Mouse (Mus musculus): ENCODE results near the gene Ube3b. TPM values are rescaled to one million over a fixed set of nuclear protein-coding genes. Genes with fewer than 3 reads are reported as not detected.

Gene Ube3b
- polyA plus RNA-seq, 1 experiment: 76.1 TPM

DNA sequence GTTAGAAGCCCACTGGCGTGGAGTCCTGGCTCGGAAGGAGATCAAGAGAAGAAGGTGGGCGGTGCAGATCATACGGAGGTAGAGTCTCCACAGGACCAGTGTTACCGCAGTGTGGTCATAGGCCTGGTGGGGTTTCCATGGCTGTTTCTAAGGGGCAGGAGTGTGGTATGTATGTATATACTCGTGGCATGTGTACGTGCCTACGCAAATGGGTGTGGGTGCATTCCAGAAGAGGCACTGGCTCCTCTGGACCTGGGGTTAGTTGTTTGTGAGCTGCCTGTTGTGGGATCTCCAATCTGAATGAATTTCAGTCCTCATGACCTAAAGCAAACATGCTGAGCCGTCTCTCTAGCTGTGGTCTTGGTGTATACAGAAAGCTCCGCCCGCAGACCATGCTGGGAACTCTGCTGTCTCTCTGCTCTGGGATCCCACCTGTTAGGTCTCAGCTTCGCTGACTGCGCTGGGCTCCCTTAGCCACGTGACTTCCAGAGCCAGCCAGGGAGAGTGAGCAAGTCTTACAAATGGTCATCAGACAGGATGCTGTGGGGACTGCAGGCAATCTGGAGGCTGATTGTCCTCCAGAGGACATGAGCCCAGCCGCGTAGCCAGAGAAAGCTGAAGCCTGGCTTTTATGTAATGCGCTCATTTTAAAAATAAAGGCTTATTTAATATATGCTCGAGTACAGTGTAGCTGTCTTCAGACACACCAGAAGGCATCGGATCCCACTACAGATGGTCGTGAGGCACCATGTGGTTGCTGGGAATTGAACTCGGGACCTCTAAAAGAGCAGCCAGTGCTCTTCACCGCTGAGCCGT lies 23.3 kb upstream of the Ube3b start:
- H3K4me3 ChIP-seq (ENCODE audit: low read depth, low read length): no peak overlapping the region
- TF ChIP-seq CTCF (IDR thresholded peaks at IDR 0.05; ENCODE audit: extremely low read depth, insufficient read length, insufficient replicate concordance, low read depth, low read length): no peak
- TF ChIP-seq POLR2A (IDR thresholded peaks at IDR 0.05; ENCODE audit: low read depth, low read length): no peak
- no peaks in the 10 kb centered on the region; the same call in 1 of the 2 replicates for H3K27me3 ChIP-seq (ENCODE audit: control insufficient read depth, insufficient read depth, low read length)
- H3K27ac ChIP-seq (ENCODE audit: insufficient read depth, low read depth, low read length): peak overlapping the region; percentile 27
- H3K36me3 ChIP-seq (ENCODE audit: control insufficient read depth, insufficient read depth, low read length): peaks cover 12% of the 10 kb centered on the region
- H3K4me1 ChIP-seq (ENCODE audit: control insufficient read depth, insufficient read depth, insufficient read length, low read length): no peaks in the 10 kb centered on the region
- WGBS: 52% methylated on average over 23 of the region's 23 CpGs

DNA sequence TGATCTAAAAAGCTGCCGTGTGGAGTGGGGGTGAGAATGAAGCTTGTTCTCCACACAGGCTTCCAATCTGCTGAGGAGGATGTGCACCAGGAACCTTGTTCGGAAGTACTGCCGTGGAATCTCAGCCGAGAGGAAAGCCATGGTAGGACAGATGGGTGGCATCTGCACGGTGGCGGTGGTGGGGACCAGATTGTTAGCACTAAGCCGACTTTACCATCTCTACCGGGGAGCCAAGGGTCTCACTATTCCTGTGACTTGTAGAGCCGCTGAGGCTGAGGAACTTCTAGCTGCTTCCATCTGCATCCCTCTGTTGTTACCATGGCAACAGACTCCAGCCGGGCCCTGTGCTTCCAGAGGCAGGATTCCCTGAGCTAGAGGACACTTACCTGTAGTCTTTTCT lies 21.6 kb upstream of the Ube3b start:
- Histone ChIP-seq H3K4me3 (ENCODE audit: low read depth, low read length) (no peak overlapping the region), H3K27me3 (ENCODE audit: control insufficient read depth, insufficient read depth, low read length) (no peaks in the 10 kb centered on the region; the same call in 1 of the 2 replicates), H3K4me1 (ENCODE audit: control insufficient read depth, insufficient read depth, insufficient read length, low read length) (no peaks in the 10 kb centered on the region; the same call in 1 of the 2 replicates), H3K36me3 (ENCODE audit: control insufficient read depth, insufficient read depth, low read length) (peaks cover 28% of the 10 kb centered on the region), H3K27ac (ENCODE audit: insufficient read depth, low read depth, low read length) (no peak overlapping the region)
- no peak for TF ChIP-seq POLR2A (IDR thresholded peaks at IDR 0.05; ENCODE audit: low read depth, low read length)
- no peak for TF ChIP-seq CTCF (IDR thresholded peaks at IDR 0.05; ENCODE audit: extremely low read depth, insufficient read length, insufficient replicate concordance, low read depth, low read length)
- WGBS: 88% methylated on average over 10 of the region's 10 CpGs

DNA sequence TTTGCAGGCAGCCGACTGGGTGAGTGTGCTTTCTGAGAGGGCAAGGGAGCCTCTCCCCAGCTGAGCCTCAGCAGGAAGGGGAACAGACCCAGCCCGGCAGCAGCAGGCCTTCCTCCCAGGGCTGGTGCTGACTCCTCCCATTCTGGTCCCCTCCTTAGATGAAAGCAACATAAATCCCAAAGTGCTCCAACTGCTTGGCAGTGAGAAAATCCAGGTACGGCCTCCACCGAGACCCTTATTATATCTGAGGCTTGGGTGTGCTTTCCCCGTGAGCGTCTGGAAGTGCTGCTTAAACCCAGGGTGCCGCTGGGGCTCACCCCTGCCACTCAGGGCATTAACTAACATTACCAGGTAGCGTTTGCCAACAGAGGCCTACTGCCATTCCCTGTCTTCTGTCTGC lies 20.8 kb upstream of the Ube3b start:
- peaks cover 1% of the 10 kb centered on the region for H3K4me1 ChIP-seq (ENCODE audit: control insufficient read depth, insufficient read depth, insufficient read length, low read length)
- WGBS: 77% methylated on average over 8 of the region's 8 CpGs
- no peak overlapping the region for H3K27ac ChIP-seq (ENCODE audit: insufficient read depth, low read depth, low read length)
- peaks cover 34% of the 10 kb centered on the region for H3K36me3 ChIP-seq (ENCODE audit: control insufficient read depth, insufficient read depth, low read length)
- TF ChIP-seq POLR2A (IDR thresholded peaks at IDR 0.05; ENCODE audit: low read depth, low read length) (no peak), CTCF (IDR thresholded peaks at IDR 0.05; ENCODE audit: extremely low read depth, insufficient read length, insufficient replicate concordance, low read depth, low read length) (no peak)
- no peak overlapping the region for H3K4me3 ChIP-seq (ENCODE audit: low read depth, low read length)
- no peaks in the 10 kb centered on the region; the same call in 1 of the 2 replicates for H3K27me3 ChIP-seq (ENCODE audit: control insufficient read depth, insufficient read depth, low read length)

DNA sequence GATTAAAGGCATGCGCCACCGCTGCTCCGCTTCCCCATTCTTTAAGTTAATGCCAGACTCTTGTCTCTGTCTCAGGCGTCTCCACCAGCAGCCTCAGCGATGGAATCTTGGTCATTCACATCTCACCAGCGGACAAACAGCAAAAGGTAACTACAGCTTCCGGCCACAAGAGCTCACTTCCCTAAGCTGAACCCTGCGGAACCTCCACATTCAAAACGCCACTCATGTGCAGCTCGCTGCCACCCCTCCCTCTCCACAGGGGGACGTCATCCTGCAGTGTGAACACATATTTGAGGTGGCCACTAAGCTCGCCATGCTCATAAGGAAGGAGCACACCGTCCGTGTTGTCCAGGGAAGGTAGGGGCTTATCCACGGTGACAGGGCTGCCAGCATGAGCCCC lies 19.4 kb upstream of the Ube3b start:
- no peak overlapping the region for H3K4me3 ChIP-seq (ENCODE audit: low read depth, low read length)
- WGBS: 87% methylated on average over 15 of the region's 15 CpGs
- no peak for TF ChIP-seq POLR2A (IDR thresholded peaks at IDR 0.05; ENCODE audit: low read depth, low read length)
- TF ChIP-seq CTCF (IDR thresholded peaks at IDR 0.05; ENCODE audit: extremely low read depth, insufficient read length, insufficient replicate concordance, low read depth, low read length): no peak
- peaks cover 13% of the 10 kb centered on the region for H3K4me1 ChIP-seq (ENCODE audit: control insufficient read depth, insufficient read depth, insufficient read length, low read length)
- H3K36me3 ChIP-seq (ENCODE audit: control insufficient read depth, insufficient read depth, low read length): peaks cover 44% of the 10 kb centered on the region
- no peaks in the 10 kb centered on the region; the same call in 1 of the 2 replicates for H3K27me3 ChIP-seq (ENCODE audit: control insufficient read depth, insufficient read depth, low read length)
- H3K27ac ChIP-seq (ENCODE audit: insufficient read depth, low read depth, low read length): no peak overlapping the region

DNA sequence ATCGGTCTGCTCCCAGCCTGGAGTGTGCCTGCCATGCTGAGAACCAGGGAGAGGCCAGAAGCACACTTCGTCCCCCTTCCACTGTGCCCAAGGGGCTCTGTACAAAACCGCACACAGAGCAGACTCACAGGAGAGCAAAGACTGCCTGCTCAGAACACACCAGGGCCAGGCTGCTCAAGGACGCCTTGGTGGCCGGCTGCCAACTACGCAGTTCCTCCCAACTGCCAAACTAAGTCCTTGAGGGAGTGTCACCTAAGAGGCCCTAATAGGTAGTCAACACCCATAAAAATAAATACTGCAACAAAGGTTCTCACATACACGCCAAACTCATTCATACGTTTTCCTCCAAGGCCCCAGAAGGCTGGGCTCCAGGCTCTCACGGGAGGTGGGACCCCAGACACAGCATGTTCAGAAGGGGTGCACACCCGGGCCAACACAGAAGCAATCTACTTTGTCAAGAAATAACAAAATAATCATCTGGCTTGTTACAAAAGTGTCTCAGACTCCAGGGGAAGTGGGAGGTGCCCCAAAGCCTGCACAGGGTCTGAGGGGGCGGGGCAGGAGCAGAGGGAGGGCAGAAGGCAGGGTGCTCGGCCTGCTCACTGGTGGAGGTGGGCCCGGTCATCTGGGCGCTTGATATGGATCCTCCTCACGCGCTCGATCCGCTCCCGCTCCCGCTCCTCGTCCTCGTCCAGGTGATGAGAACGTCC lies 15.2 kb upstream of the Ube3b start:
- Histone ChIP-seq H3K27ac (ENCODE audit: insufficient read depth, low read depth, low read length) (peak overlapping the region; percentile 78), H3K36me3 (ENCODE audit: control insufficient read depth, insufficient read depth, low read length) (peaks cover 81% of the 10 kb centered on the region), H3K4me3 (ENCODE audit: low read depth, low read length) (peak overlapping the region; percentile 23), H3K4me1 (ENCODE audit: control insufficient read depth, insufficient read depth, insufficient read length, low read length) (peaks cover 17% of the 10 kb centered on the region), H3K27me3 (ENCODE audit: control insufficient read depth, insufficient read depth, low read length) (no peaks in the 10 kb centered on the region; the same call in 1 of the 2 replicates)
- no peak for TF ChIP-seq CTCF (IDR thresholded peaks at IDR 0.05; ENCODE audit: extremely low read depth, insufficient read length, insufficient replicate concordance, low read depth, low read length)
- TF ChIP-seq POLR2A (IDR thresholded peaks at IDR 0.05; ENCODE audit: low read depth, low read length): no peak
- 17% methylated on average over 23 of the region's 23 CpGs for WGBS

DNA sequence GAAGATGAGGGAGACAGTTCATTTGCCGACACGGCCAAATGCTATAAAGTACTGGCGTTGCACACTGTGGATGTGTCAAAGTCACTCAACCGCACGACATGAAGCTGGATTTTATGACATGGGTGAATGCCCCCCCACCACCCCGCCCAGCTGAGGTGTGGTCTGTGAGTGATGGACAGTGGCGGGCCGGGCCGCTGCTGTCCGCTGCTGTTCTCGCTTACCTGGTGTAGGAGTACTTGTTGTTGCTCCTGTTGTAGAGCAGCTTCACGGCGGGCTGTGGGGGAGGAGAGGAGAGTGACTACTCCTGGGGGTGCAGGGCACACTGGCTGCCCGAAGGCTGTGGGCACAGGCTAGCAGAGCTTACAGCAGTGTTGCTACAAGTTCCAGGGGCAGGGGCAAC lies 12.3 kb upstream of the Ube3b start:
- 80% methylated on average over 14 of the region's 14 CpGs for WGBS

More for the DNA sequence above, 12.3 kb upstream of the Ube3b start:
- Histone ChIP-seq H3K36me3 (ENCODE audit: control insufficient read depth, insufficient read depth, low read length) (peaks cover 76% of the 10 kb centered on the region), H3K4me3 (ENCODE audit: low read depth, low read length) (no peak overlapping the region), H3K27ac (ENCODE audit: insufficient read depth, low read depth, low read length) (no peak overlapping the region), H3K4me1 (ENCODE audit: control insufficient read depth, insufficient read depth, insufficient read length, low read length) (peaks cover 44% of the 10 kb centered on the region), H3K27me3 (ENCODE audit: control insufficient read depth, insufficient read depth, low read length) (no peaks in the 10 kb centered on the region)
- TF ChIP-seq POLR2A (IDR thresholded peaks at IDR 0.05; ENCODE audit: low read depth, low read length): no peak
- TF ChIP-seq CTCF (IDR thresholded peaks at IDR 0.05; ENCODE audit: extremely low read depth, insufficient read length, insufficient replicate concordance, low read depth, low read length): no peak

All from small intestine, adult 2 months (tissue).